Mouse (Mus musculus): Measurements from ENCODE around the gene Rab3c.

- TF ChIP-seq CTCF (IDR thresholded peaks at IDR 0.05; ENCODE audit: borderline replicate concordance, extremely low read depth, insufficient read depth, insufficient read length) (no peak), POLR2A (IDR thresholded peaks at IDR 0.05; ENCODE audit: borderline replicate concordance, extremely low read depth, insufficient read depth, insufficient read length, poor library complexity, severe bottlenecking) (no peak)
Observed at GRCm38 (mm10) chr13:110219195-110219594, 61.6 kb downstream of the Rab3c start.

Measured in brain, embryonic 14.5 days (tissue).